Mouse (Mus musculus) megakaryocyte, embryonic 14.5 days (primary cell): ENCODE data around the gene Snrnp40. TPM values are rescaled to one million over a fixed set of nuclear protein-coding genes. Genes with fewer than 3 reads are reported as not detected.

Experiments used
- H3K27me3 ChIP-seq: replicated peaks from 2 replicates; pipeline ENCODE3; 2012; ENCODE audit warnings: inconsistent platforms
- H3K36me3 ChIP-seq: replicated peaks from 2 replicates; pipeline ENCODE3; 2012; ENCODE audit warnings: low read length, inconsistent platforms, mixed read lengths
- H3K4me1 ChIP-seq: 2 replicates; pipeline ENCODE4 v1.6.1; 2012; ENCODE audit warnings: inconsistent platforms
- H3K4me3 ChIP-seq: replicated peaks from 2 replicates; pipeline ENCODE3; 2012; ENCODE audit warnings: moderate library complexity, mild to moderate bottlenecking, inconsistent platforms
- H3K9me3 ChIP-seq: 2 replicates; pipeline ENCODE4 v1.6.1; 2012; ENCODE audit warnings: inconsistent platforms
- FLI1 ChIP-seq: IDR thresholded peaks from 2 replicates; pipeline ENCODE4 v1.6.1; 2012; ENCODE audit warnings: low read length, inconsistent platforms, mixed read lengths
- GATA1 ChIP-seq: IDR thresholded peaks from 3 replicates; pipeline ENCODE4 v1.6.1; 2012; ENCODE audit warnings: mixed read lengths, low read length, inconsistent platforms, borderline replicate concordance
- polyA plus RNA-seq: library from polyadenylated mRNA; stranded (reverse); fragments of >175 nt; gene quantifications from 2 replicates; pipeline ENCODE4 v1.2.3, GENCODE M21; 2012; ENCODE audit warnings: low replicate concordance; ENCODE audit not compliant: insufficient read depth

The Snrnp40 gene
- polyA plus RNA-seq, 1 experiment, result 33.2 TPM

- Histone ChIP-seq H3K27me3 (no peaks in the 10 kb centered on the region), H3K4me3 (no peak overlapping the region), H3K9me3 (no peaks in the 10 kb centered on the region), H3K36me3 (peaks cover 93% of the 10 kb centered on the region), H3K4me1 (peaks cover 15% of the 10 kb centered on the region)
- TF ChIP-seq FLI1, result no peak
- TF ChIP-seq GATA1, result no peak
These were observed 36.3 kb upstream of the Snrnp40 start for GRCm38 (mm10) chr4:130323607-130324006.

GRCm38 (mm10) chr4:130325446-130325845, 34.5 kb upstream of the Snrnp40 start:
- Histone ChIP-seq H3K9me3 (no peaks in the 10 kb centered on the region), H3K4me3 (no peak overlapping the region), H3K4me1 (peaks cover 12% of the 10 kb centered on the region), H3K36me3 (peaks cover 89% of the 10 kb centered on the region), H3K27me3 (no peaks in the 10 kb centered on the region)
- TF ChIP-seq FLI1 (no peak), GATA1 (no peak)

DNA sequence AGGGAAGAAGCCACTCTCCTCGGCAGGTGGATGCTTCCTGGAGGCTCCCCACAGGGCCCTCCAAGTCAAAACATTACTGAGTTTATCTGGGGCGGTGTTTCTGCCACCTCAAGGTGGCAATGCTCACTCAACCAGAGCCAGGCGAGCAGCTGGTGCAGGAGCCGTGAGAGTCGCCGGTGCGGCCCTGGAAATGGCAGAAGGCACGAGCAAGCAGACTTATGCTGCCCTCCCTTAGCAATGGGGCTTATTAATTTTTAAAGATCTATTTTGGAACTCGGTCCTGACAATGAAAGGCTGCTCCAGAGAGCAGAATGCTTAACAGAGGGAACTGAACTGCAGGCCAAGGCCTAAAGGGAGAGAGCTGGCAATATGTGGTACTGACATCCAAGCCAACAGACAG, 32.6 kb upstream of the Snrnp40 start:
- H3K27me3 ChIP-seq, result no peaks in the 10 kb centered on the region
- H3K4me3 ChIP-seq, result no peak overlapping the region
- TF ChIP-seq GATA1, result no peak
- TF ChIP-seq FLI1, result no peak
- peaks cover 91% of the 10 kb centered on the region for H3K36me3 ChIP-seq
- H3K4me1 ChIP-seq, result peaks cover 12% of the 10 kb centered on the region
- H3K9me3 ChIP-seq, result no peaks in the 10 kb centered on the region

DNA sequence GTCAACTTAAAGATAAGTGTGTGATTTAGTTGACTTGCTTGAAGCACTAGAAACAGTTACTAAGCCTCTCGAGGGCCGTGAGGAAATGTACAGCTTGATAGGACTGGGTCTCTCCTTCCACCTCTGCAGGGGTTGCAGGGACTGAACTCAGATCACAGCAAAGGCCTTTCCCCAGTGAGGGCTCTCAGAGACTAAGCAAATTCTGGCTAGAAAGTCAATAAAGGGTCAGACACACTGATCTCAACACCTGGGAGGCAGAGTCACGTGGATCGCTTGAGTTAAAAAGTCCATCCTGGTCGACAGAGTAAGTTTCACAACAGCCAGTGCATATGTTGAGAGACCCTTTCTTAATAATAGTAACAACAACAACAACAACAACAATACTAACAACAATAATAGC, 24.1 kb upstream of the Snrnp40 start:
- peaks cover 82% of the 10 kb centered on the region for H3K36me3 ChIP-seq
- H3K4me3 ChIP-seq, result no peak overlapping the region
- no peaks in the 10 kb centered on the region for H3K4me1 ChIP-seq
- no peaks in the 10 kb centered on the region for H3K9me3 ChIP-seq
- TF ChIP-seq GATA1 (no peak), FLI1 (no peak)
- no peaks in the 10 kb centered on the region for H3K27me3 ChIP-seq

DNA sequence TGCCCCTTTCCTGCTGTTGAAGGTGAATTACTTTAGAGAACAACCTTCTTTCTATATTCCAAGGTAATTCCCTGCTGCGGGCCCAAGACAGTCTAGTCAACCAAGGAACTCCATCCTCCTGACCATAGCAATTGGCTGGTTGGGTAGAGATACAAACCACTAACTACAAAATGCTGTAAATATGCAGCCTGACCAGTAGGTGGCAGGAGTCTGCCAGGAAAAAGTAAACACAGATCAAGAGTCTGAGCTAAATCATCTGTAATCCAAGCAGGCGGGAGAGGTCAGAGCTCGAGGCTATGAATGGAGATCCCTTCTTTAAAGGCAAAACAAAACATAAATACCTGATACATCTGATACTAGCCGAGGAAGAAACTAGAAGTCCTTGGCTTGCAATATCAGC, 18.2 kb upstream of the Snrnp40 start:
- Histone ChIP-seq H3K36me3 (peaks cover 74% of the 10 kb centered on the region), H3K27me3 (no peaks in the 10 kb centered on the region), H3K9me3 (no peaks in the 10 kb centered on the region), H3K4me3 (no peak overlapping the region), H3K4me1 (peaks cover 4% of the 10 kb centered on the region)
- TF ChIP-seq FLI1 (no peak), GATA1 (no peak)

- Histone ChIP-seq H3K4me1 (peaks cover 12% of the 10 kb centered on the region), H3K9me3 (no peaks in the 10 kb centered on the region), H3K27me3 (no peaks in the 10 kb centered on the region), H3K36me3 (peaks cover 98% of the 10 kb centered on the region), H3K4me3 (no peak overlapping the region)
- TF ChIP-seq FLI1 (no peak), GATA1 (no peak)
These were observed 10.3 kb upstream of the Snrnp40 start for GRCm38 (mm10) chr4:130349666-130350065.

DNA sequence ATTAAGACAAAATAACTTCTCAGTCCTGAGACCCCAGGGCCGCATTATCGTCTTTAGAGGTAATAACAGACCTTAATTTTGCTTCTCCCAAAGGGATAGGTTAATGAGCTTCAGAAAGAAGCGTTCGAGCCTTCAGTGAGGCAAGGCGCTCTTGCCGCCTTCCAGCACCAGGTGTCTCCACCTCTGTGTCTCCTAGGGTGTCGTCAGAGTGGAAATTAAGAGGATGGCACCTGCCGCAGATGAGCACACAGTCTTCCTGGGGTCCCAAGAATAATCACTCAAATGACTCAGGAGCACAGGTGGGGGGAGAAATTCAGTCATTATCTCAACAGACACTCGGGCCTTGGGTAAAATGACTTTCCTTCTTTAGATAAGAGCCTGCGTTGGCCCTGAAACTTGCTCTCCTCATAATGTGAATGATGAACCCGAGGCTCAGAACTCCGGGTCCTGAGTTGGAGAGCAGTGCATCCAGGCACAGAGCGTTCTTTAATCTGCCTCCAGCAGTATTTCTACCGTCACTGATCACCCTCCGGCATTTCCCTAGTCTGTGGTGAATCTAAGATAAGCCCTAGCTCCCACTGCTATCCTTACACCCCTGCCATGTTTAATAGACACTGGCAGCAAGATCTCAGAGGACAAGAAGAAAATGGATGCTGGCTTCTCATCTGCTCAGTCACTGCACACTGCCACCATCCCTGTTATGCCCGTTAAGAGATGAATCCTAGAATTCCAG, 9.1 kb upstream of the Snrnp40 start:
- Histone ChIP-seq H3K27me3 (no peaks in the 10 kb centered on the region), H3K4me1 (peaks cover 12% of the 10 kb centered on the region), H3K36me3 (peaks cover 97% of the 10 kb centered on the region), H3K4me3 (no peak overlapping the region), H3K9me3 (no peaks in the 10 kb centered on the region)
- TF ChIP-seq FLI1 (no peak), GATA1 (no peak)

DNA sequence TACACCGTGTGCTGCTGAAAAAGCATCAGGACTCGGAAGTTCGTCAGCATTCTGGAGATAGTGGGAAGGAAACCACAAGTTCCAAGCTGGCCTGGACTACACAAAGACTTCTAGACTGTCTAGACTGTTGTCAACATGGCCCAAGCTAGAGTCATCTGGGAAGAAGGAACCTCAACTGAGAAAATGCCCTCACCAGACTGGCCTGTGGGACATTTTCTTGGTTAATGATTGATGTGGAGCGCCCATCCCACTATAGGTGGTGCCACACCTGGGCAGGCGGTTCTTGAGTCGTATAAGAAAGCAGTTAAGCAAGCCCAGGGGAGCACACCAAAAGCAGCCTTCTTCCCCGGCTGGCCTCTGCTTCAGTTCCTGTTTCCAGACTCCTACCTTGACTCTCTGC, 7.3 kb upstream of the Snrnp40 start:
- Histone ChIP-seq H3K4me1 (peaks cover 12% of the 10 kb centered on the region), H3K36me3 (peaks cover 90% of the 10 kb centered on the region), H3K9me3 (no peaks in the 10 kb centered on the region), H3K4me3 (no peak overlapping the region), H3K27me3 (no peaks in the 10 kb centered on the region)
- TF ChIP-seq FLI1, result no peak
- no peak for TF ChIP-seq GATA1

GRCm38 (mm10) chr4:130357946-130358345, 2.0 kb upstream of the Snrnp40 start:
- Histone ChIP-seq H3K27me3 (no peaks in the 10 kb centered on the region), H3K36me3 (peaks cover 52% of the 10 kb centered on the region), H3K9me3 (no peaks in the 10 kb centered on the region), H3K4me1 (peaks cover 41% of the 10 kb centered on the region), H3K4me3 (no peak overlapping the region)
- TF ChIP-seq GATA1, result no peak
- no peak for TF ChIP-seq FLI1

DNA sequence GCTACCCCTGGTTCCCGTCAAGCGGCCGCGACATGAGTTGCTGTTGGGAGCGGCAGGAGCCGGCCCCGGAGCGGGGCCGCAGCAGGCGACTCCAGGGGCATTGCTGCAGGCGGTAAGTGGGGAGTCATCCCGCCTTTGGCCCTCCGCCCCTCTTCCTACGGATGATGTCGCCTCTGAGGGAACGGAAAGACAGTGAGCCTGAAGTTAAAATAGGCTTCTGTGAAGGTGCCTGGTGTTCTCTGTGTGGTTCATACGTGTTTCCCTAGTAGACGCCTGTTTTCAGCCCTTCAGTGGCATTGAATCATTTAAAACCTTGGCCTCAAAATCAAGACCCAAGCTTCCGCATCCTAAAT, 282 bp downstream of the Snrnp40 start:
- TF ChIP-seq FLI1 (no peak), GATA1 (no peak)
- no peaks in the 10 kb centered on the region for H3K27me3 ChIP-seq
- peaks cover 50% of the 10 kb centered on the region for H3K36me3 ChIP-seq
- peaks cover 36% of the 10 kb centered on the region for H3K4me1 ChIP-seq
- H3K4me3 ChIP-seq, result peak overlapping the region; percentile 99
- H3K9me3 ChIP-seq, result no peaks in the 10 kb centered on the region
